Mouse (Mus musculus) lung, postnatal 4 days (tissue): ENCODE measurements around the gene Kctd12.

Source experiments
- DNase-seq, 2 experiments: peaks; one replicate each; pipeline ENCODE4 v3.0.0; 2021

The Kctd12 gene

DNA sequence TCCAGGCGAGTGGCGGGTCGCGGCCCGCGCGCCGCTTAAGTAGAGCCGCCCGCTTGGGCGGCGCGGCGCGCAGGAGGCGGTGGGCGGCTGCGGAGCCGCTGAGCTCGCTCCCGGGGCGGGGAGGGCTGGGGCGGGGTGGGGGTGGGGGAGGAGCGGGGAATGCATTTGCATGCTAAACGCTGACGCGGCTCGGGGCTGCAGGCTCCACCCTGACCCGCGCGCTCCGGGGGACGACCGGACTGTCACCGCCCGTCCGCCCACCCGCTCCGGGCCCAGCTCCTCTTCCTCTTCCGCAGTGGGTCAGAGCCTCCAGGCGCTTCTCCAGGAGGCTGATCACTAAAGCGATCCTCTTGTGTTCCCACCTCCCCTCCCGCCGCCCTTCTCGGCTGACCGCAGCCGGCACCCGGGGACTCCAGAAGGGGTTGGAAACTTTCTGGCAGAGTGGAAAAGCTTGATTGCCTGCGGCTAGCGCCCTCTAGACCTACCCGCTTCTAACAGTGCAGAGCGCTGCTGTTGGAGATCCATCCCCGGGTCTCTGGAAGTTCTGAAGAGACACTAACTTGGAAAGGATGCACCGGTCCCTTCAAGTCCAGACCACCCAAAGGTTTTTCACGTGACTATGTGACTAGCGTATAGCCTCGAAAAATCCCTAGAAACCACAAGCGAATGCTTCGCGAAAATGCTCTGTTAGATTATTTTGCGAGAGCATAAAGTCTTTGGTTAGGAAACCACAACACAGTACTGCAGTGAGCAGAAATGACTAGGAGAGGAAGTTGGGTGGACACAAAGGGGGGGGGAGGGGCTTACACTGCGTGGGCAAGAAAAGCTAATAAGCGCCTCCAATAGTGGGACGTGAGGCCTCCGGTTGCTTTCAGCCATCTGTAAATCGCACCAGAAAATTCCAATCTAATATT lies at the start of gene Kctd12:
TSS of gene Kctd12 (minus strand) at position 11 of the 914 bp plus-strand sequence.
- peak; percentile 88 to 94 for DNase-seq

DNA sequence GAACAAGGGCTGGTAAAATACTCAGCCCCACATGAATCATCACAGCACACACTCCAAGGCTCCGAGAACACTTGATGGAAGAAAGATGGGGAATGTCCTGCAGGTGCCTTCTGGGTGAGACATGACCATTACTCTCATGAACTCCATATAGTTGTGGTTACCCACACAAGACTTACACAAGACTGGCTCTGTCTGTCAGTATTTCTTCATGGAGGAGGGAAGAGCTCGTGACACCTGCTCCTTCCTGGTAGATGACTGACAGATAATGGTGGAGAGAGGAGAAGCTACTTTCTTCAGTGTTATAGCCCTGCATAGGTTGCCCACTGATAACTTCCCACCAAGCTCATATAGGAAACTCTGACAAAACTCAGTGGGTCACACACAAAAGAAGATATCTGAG lies 46.8 kb upstream of the Kctd12 start:
- DNase-seq: no peak

DNA sequence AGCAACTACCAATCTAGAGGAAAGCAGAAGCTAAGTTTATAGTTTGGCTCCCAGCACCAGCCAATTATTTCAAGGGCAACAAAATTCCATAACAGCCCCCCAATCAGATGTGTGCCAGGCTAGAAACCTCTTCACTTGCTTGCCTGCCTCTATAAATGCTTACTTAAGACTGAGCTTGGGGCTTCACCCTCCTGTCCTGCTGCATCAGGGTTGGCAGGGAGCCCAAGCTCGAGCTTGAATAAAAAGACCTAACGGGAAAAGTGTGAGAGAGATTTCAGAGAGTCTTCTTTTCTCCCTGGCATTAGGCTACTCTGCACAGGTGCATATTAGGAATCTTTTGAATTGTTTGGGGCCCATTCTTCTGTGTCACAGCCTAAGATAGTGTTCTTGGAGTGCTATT lies 37.6 kb upstream of the Kctd12 start:
- no peak for DNase-seq

DNA sequence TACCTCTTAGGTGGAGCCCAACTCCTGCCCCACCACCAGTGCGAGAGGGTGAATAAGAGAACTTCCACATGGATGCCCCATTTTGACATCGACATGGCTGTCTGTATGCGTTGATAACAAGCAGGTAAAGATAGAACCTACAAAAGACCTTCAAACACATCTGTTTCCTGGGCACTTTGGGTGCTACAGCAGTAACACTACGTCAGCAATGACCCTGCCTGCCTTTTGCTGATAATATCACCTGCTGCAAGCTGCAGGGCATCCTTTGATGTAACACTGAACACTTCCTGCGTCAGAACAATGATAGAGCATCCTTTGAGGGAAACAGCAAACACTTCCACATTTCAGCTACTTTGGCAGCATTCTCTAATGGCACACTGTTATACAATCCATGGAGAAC lies 34.6 kb upstream of the Kctd12 start:
- DNase-seq: no peak

DNA sequence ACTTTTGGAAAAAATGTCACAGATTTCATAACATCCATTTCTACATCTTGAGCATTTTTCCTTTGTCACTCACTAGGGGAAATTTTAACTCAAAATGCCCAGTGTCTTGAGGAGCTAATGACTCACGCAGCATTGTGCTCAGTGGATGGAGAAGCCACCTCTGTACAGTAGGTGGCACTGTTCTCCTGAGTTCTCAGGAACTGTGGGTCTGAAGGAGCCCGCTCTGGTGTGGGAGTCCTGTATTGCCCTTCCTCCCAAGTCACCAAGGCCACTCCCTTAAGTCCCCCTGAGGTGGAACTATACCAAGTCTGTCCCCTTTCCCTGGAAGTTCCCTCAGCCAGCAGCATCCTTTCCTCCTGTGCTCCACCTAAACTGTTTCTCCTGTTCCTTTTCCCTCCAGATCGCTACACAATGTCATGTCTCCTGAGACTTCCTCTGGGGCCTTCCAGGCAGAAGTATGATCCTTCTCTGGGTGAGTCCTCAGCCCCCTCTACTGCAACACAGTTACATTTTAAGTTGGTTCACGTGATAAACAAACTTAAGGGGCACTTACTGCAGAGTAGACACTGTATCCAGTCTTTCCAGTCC lies 30.2 kb upstream of the Kctd12 start:
- peak; percentile 53 to 75 for DNase-seq

DNA sequence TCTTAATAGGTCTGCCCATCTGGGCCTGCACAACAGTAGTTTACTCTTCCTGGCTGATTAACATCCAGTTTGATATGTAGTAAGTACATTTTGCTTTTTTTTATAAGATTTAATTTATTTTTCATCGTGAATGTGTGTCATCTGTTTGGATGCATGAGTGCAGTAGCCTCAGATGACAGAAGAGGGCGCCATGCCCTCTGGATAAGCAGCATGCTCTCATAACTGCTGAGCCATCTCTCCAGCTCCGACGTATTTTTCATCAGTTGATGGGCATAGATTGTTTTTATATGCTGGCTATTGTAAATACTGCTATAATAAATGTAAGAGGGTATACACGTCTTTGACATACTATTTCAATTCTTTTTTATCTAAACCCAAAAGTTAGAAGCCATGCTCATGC lies 29.3 kb upstream of the Kctd12 start:
- peak in 1 of 2 experiments; percentile 39 for DNase-seq

DNA sequence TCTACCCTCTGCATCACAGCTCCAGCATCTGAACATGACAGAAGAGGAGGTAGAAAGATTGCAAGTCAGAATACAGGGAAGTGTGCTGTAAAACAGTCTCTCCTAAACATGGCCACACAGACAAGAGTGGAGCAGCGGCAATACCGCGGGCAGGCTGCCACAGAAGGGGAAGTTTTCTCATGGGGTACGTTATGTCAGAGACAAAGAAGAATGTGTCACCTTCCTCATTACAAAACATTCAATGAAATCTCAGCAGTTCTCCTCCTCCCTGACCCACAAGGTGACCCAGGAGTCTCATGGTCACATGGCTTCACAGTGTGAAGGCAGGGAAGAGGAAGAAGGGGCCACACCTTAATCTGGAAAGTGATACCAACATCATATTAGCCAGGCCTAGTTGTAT lies 25.3 kb upstream of the Kctd12 start:
- peak; percentile 48 to 54 for DNase-seq

DNA sequence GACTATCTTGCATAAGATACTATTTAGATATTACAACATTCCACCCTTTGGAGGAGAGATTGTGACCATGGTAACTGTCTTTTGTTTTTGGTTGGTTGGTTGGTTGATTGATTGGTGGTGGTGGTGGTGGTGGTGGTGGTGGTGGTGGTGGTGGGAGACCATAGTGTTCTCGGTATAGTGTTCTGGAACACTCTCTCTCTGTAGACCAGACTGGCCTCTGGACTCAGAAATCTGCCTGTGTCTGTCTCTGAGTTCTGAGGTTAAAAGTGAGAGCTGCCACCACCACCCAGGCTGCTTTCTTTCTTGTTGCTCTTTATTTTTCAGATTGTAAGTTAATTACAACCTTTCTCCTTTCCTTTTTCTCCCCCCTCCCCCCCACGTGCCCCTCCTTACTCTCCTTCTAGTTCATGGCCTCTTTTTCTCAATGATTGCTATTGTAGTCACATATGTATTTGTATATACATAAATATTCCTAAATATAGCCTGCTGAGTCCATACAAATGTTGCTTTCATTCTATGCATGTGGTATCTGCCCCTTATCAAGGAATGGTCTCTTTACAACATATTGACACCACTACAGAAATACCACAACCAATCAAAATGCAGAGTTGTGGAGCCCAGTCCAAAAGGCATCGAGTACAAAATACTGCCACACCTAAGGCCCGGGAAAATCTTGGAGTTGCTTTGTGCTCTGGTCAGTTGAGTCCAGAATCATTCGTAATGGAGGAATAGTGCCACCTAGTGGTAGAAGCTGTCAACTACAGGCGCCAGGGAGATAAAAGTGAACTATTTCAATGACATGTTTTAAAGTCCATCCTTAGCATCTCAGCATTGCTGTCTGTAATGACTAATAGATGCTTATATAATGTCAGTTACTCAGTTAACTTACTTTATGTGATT lies 12.5 kb upstream of the Kctd12 start:
- peak in 1 of 2 experiments; percentile 81 for DNase-seq

DNA sequence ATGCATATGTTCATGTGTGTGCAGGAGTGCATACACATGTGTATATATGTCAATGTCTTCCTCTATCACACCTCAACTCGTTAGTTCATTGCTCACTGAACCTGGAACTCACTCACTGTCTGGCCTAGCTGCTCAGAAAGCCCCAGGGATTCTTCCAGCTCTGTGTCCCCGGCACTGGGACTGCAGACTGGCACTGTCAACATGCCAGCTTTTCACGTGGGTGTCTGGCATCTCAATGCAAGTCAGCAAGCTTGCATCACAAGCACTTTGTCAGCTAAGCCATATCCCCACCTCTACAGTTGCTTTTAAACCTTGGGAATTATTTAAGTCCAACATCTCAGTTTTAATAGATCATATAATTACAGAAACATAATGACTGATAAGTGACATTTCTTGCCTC lies 8.3 kb upstream of the Kctd12 start:
- no peak for DNase-seq

DNA sequence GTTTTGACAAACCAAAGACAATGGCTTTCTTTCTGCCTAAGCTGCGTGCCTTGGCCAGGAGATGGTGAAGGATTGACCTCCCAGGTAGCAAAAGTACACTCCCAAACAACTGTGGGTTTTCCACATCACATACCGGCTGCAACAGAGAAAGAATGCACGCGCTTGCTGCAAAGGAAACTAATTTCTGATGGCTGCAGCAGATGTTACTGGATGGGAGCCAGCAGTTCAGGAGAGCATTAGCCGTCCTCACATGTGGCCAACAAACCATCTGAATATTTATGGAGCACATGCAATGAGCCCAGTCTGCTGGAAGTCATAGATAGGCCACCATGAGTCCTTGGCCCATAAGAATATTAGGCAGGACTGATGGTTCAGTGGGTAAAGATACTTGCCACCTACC lies 7.4 kb upstream of the Kctd12 start:
- DNase-seq: no peak

DNA sequence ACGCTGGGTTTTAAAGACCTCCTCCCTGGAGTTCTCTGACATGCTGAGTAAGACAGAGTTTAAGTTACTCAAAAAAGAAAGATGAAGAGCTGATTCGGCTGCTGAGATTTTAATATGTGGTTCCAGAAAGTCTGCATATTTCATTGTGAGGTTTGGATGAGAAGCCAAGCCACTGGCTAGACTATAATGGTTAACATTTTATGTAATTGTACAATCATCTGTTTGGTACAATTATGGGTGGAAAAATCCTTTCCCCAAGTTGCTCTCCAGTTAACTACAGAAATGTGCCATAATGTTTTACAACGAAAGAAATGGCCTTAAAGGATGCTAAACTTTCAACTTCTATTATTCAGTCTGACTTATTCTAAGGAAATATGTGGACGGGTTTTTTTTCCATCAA lies 6.8 kb upstream of the Kctd12 start:
- DNase-seq: no peak

DNA sequence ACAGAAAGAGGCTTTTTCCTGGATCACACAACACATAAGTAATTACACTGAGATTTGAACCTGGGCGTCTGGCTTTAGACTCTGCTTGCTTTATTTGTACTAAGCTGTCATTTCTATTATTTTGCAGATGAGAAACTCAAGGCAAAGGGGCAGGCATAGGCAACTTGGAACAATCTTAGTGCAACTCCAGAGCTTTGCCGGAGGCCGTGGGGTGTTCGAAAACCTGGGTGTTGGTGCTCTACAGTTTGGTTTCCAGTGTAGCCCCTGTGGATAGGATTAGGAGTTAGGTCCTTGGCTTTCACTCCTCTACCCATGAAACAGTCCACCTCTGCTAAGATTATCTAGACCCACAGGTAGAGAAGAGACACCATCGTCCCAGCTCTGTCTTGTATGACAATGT lies 5.2 kb upstream of the Kctd12 start:
- DNase-seq: no peak

DNA sequence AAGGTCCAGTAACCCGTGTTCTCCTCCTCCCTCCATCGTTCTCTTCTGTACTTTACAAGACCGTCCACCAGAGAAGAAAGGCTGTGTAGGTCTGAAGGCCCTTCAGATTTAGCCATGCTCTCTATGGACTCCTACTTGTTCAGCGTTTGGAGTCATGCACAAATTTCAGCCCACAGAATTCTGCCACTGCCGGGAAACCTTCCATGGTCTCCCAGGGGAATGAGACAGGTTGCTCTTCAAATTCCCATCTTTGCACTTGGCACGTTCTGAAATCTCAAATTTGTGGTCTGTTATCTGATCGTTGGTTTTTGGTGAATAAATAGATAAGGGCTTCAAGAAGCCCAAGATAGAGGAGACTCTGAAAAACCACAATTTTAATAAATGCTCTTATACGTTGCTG lies 1.2 kb upstream of the Kctd12 start:
- DNase-seq: no peak

DNA sequence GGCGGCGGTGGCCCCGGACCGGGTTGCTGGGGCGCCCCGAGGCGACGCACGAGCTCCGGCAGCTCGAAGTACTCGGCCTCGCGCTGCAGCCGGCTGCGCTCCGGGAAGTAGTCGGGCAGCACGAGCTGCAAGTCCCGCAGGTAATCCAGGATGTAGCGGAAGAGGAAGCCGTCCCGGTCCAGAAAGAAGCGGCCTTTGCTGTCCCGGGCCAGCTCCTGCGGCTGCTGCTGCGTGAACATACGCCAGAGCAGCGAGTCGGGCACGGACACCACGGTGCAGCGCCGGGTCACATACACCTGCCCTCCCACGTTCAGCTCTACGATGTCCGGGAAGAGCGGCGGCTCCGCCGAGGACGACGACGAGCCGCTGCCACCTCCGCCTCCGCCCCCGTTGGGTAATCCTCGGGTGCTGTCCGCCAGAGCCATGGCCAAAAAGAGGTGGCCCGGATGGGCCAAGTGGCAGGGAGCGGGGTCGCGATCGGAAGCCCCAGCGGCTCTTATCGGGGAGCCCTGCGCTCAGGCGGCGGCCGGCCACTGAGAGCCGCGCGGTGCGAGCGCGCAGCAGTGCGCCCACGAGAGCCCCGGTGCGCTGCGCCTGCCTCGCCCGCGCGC lies 316 bp downstream of the Kctd12 start:
- DNase-seq: no peak

DNA sequence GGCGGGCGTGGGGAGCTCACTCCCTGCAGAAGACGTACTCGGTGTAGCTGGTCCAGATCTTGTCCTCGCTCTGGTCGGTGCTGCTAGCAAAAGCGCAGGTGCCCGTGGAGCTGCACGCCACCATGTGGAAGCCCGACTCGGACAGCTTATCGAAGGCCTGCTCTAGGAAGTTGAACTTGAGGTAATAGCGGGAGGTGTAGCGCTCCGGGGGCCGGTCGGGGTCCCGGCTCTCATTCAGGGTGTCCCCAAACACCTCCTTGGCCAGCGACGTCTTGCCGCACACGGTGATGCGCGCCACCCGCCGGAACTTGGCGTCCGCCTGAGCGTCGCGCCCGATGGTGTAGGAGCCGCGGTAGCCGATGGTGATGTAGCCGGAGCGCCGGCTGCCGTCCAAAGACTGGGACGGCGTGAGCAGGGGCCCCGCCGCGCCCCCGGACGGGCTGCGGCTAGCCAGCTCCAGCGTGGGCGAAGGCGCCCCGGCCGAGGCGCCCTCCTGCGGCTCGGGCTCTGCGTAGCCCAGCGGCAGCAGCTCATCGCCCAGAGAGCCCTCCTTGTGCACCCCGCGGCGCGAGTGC lies 909 bp downstream of the Kctd12 start:
- peak; percentile 68 to 74 for DNase-seq

DNA sequence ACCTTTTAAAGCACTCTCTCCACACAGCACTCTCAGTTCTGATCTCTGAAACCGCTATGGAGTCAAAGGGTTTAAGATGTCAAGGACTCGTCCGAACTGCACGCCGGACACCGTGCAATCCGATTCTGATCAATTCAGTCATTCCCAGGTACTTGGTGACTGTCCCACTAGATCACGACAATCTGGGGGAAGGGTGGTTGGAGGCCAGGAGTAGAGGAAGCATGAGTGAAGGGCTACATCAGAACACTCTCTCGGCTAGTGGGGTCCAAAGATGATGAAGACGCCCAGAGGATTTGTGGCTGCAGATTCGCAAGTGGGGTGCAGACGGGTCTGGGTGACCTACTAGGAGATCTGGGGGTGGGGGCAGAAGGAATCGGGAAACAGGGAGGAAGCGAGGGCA lies 1.5 kb downstream of the Kctd12 start:
- DNase-seq: no peak

DNA sequence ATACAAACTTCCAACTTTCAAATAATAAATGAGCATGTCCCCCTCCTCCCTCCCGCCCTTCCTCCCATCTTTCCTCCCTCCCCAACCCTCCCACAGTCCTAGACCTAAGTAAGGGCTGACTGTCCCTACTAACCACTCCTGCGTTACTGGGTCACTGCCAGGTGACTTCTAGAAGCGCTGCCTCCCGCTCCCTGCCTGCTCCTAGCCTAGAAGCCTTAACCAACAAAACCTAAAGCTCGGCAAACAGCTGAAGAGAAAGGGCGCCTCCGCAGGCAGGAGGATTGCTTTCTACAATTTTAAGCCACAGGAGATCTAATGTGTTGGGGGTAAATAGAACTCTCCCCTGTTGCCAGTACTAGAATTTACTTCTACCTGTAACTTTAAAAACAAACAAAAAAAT lies 2.0 kb downstream of the Kctd12 start:
- DNase-seq: peak; percentile 29 to 50

DNA sequence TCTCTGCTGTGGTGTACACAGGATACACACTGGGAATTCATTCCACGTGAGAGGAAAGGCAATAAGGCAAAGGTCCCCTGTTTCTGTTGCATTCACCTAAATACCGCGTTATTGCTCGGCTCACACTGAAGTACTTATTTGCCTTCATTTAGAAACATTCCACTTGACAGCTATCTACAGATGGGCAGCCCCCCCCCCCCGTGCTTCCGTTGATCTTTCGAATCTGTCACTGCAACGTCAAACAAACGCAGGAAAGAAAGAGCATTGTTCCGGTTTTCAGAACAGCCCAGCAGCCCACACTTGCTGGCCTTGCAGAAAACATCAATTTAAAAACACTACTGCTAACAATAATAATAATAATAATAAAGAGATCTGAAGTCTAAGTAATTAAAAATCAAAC lies 2.6 kb downstream of the Kctd12 start:
- DNase-seq: peak in 1 of 2 experiments; percentile 13

DNA sequence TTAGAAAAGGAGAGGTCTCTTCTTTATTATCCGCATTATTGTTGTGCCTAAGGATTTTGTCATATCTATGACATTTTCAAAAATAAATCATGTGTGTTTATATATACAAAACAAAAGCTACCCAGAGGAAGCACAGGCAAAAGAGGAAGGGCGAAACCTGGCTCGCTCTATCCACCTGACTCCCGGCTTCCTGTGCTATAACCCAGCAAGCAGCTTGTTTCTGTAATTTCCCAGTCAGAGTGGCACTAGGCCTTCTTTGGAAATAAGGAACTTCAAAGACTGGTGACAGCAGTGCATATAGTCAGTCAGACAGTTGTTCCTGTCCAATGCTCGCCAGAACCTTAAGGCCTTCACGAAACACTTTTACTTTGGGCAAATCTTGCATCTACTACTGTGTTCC lies 6.6 kb downstream of the Kctd12 start:
- DNase-seq: peak; percentile 51 to 68

DNA sequence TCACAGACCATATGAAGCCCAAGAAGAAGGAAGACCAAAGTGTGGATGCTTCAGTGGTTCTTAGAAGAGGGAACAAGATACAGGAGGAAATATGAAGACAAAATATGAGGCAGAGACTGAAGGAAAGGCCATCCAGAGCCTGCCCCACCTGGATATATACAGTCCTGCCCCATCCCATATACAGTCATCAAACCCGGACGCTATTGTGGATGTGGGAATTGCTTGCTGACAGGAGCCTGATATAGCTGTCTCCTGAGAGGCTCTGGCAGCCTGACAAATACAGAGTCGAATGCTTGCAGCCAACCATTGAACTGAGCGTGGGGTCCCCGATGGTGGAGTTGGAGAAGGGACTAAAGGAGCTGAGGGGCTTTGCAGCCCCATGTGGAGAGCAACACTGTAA lies 13.6 kb downstream of the Kctd12 start:
- DNase-seq: no peak

DNA sequence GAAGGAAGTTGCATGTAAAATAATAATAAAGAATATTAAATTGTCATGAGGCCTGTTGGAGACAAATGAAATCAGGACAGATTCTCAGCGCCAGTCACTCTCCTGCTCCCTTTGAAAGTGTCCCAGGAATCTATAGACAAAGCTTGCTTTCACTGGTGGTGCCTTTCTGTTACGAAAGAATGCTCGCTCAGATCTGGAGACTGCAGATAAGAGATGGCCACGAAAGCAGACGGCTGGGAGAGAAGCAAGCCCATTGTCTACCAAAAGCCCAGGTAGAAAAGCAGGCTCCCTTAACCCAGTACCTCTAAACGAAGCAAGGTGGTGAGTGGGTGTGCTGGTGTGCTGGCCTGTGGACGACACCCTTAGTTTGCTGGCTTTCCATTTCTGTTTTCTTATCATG lies 16.2 kb downstream of the Kctd12 start:
- DNase-seq: no peak

DNA sequence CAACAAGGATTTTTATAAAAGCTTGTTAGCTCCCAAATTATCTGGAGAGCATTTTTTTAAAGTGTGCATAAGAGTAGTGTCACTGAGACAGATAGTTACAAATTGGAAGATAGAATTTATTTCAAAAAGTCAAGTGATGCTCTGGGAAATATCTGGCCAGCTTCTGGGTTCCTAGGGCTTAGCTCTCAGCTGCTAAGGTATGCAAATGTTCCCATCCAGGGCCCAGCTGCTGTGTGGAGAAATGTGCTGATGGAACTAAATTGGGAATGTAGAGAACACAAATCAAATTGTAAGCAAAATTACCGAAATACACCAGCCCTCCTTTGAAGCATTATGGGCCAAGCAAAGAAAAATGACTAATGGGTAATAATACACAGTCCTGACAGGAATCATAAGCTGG lies 16.6 kb downstream of the Kctd12 start:
- no peak for DNase-seq

DNA sequence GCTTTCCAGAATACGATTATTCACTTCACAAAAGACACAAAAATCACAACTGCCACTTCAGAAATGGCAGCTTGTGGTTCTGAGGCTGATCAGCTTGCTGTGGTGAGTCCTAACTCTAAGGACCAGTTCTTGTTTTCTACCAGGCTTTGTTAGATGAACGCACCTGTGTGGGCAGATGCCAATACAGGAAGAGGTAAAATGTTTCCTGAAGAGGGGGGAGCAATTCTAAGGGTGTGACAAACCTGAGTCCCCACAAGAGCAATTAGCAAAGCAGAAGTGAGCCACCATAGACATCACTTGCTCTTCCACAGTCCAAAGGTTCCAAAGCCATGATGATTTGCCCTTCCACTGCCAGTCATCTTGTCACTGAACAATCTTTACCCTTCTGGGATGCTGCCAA lies 20.4 kb downstream of the Kctd12 start:
- no peak for DNase-seq
